Mouse (Mus musculus): Measurements from ENCODE around the gene Shc4. TPM values are rescaled to one million over a fixed set of nuclear protein-coding genes. Genes with fewer than 3 reads are reported as not detected.

The Shc4 gene
- polyA plus RNA-seq, 1 experiment from 2014 or later, result 2.3 TPM

DNA sequence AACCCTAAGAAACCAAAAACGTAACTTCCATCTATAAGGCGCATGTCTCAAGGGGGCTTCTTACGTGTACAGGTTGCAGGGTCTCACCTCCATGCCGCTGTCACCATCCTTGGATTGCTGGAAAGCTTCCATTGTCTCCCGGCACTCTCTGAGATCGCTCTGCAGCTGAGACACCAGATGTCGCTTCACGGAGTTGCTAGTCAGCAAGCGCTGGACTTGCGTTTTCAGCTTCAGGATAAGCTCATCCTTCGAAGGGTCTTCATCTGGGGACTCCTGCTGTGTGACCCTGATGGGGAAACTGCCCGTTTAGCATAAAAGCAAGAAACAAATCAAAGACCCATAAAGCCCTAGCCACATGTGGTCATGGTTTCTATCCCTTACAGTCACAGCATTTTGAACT, 129.2 kb downstream of the Shc4 start:
- Histone ChIP-seq H3K4me3 (ENCODE audit: low read depth, low read length) (no peak overlapping the region), H3K4me2 (replicated peaks; ENCODE audit: low read depth, low read length) (no peak overlapping the region), H3K27ac (ENCODE audit: low read length) (no peak overlapping the region), H3K9me3 (ENCODE audit: control insufficient read depth, low read depth, low read length) (no peaks in the 10 kb centered on the region), H3K27me3 (ENCODE audit: control insufficient read depth, insufficient read depth, low read length) (no peaks in the 10 kb centered on the region), H3K9ac (replicated peaks; ENCODE audit: low read depth, low read length) (no peak overlapping the region), H3K4me1 (ENCODE audit: control insufficient read depth, insufficient read depth, low read length) (no peaks in the 10 kb centered on the region), H3K36me3 (ENCODE audit: control insufficient read depth, insufficient read depth, low read length) (peaks cover 35% of the 10 kb centered on the region)
- WGBS, result 92% methylated on average over 12 of the region's 12 CpGs
- ATAC-seq (ENCODE audit: insufficient number of reproducible peaks, insufficient read depth, low FRiP score, low read depth), result no peak

DNA sequence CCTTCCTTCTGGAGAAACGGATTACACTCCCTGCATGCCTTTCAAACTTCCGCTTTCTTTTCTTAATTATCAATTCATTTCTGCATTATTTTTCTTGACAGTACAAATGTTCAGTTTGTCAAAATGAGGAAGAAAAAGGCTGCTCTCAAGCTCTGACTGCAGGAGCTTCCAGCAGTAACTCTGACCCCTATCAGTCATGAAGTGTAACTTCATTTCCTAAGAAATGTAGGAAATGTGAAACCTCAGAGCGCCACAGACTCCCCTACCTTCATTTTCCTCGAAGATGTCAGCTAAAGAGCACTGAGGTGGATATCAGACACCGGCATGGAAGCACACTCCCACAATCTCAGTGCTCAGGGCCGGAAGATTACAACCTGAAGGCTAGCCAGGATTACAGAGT, 129.9 kb downstream of the Shc4 start:
- H3K4me3 ChIP-seq (ENCODE audit: low read depth, low read length), result no peak overlapping the region
- H3K27ac ChIP-seq (ENCODE audit: low read length), result no peak overlapping the region
- peaks cover 29% of the 10 kb centered on the region for H3K36me3 ChIP-seq (ENCODE audit: control insufficient read depth, insufficient read depth, low read length)
- H3K4me1 ChIP-seq (ENCODE audit: control insufficient read depth, insufficient read depth, low read length), result no peaks in the 10 kb centered on the region
- H3K9ac ChIP-seq (replicated peaks; ENCODE audit: low read depth, low read length), result no peak overlapping the region
- no peak for ATAC-seq (ENCODE audit: insufficient number of reproducible peaks, insufficient read depth, low FRiP score, low read depth)
- H3K9me3 ChIP-seq (ENCODE audit: control insufficient read depth, low read depth, low read length), result no peaks in the 10 kb centered on the region
- WGBS, result 78% methylated on average over 6 of the region's 6 CpGs
- no peaks in the 10 kb centered on the region for H3K27me3 ChIP-seq (ENCODE audit: control insufficient read depth, insufficient read depth, low read length)
- no peak overlapping the region for H3K4me2 ChIP-seq (replicated peaks; ENCODE audit: low read depth, low read length)

DNA sequence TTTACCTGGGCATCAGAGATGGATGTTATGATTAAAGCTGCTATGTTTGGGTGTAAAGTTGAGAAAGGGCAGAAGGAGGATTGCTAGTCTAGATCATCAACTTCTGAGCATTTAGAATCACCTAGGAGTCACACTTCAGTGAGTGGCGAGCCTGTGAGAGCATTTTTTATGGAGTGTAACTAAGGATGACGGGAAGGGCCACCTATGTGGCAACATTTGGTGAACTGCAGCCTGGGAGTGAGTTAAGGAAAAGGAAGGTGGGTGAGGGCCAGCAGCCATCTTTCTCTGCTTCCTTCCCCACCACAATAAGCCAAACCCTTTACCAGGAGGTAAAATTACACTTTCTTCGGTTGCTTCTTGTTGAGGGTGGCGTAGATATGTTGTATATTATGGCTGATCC, 132.1 kb downstream of the Shc4 start:
- no peak overlapping the region for H3K27ac ChIP-seq (ENCODE audit: low read length)
- no peak overlapping the region for H3K4me3 ChIP-seq (ENCODE audit: low read depth, low read length)
- ATAC-seq (ENCODE audit: insufficient number of reproducible peaks, insufficient read depth, low FRiP score, low read depth), result no peak
- H3K36me3 ChIP-seq (ENCODE audit: control insufficient read depth, insufficient read depth, low read length), result peaks cover 39% of the 10 kb centered on the region
- H3K9ac ChIP-seq (replicated peaks; ENCODE audit: low read depth, low read length), result no peak overlapping the region
- H3K9me3 ChIP-seq (ENCODE audit: control insufficient read depth, low read depth, low read length), result no peaks in the 10 kb centered on the region
- no peaks in the 10 kb centered on the region for H3K27me3 ChIP-seq (ENCODE audit: control insufficient read depth, insufficient read depth, low read length)
- 93% methylated on average over 4 of the region's 4 CpGs for WGBS
- no peaks in the 10 kb centered on the region for H3K4me1 ChIP-seq (ENCODE audit: control insufficient read depth, insufficient read depth, low read length)
- H3K4me2 ChIP-seq (replicated peaks; ENCODE audit: low read depth, low read length), result no peak overlapping the region

DNA sequence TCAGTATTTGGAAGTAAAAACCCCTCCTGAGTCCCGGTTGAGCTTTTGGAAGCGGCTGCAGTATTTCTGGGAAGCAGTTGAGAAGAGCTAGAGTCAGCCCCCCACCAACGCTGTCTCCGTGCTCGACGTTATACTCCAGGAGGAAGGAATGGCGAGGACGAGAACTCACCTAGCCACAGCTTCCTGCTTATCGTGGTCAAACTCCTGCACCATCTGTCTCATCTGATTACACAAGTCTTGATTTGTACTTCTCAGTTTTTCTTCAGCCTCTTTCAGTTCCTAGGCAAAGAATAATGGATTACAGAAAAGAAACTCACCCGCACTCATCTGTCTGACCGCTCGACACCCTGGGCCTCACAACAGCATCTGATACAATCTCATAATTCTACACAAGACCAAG, 134.7 kb downstream of the Shc4 start:
- H3K27ac ChIP-seq (ENCODE audit: low read length), result no peak overlapping the region
- H3K4me3 ChIP-seq (ENCODE audit: low read depth, low read length), result no peak overlapping the region
- H3K27me3 ChIP-seq (ENCODE audit: control insufficient read depth, insufficient read depth, low read length), result no peaks in the 10 kb centered on the region
- ATAC-seq (ENCODE audit: insufficient number of reproducible peaks, insufficient read depth, low FRiP score, low read depth), result no peak
- peaks cover 46% of the 10 kb centered on the region for H3K36me3 ChIP-seq (ENCODE audit: control insufficient read depth, insufficient read depth, low read length)
- H3K4me1 ChIP-seq (ENCODE audit: control insufficient read depth, insufficient read depth, low read length), result no peaks in the 10 kb centered on the region
- H3K4me2 ChIP-seq (replicated peaks; ENCODE audit: low read depth, low read length), result no peak overlapping the region
- WGBS, result 91% methylated on average over 12 of the region's 12 CpGs
- H3K9ac ChIP-seq (replicated peaks; ENCODE audit: low read depth, low read length), result no peak overlapping the region
- H3K9me3 ChIP-seq (ENCODE audit: control insufficient read depth, low read depth, low read length), result no peaks in the 10 kb centered on the region

DNA sequence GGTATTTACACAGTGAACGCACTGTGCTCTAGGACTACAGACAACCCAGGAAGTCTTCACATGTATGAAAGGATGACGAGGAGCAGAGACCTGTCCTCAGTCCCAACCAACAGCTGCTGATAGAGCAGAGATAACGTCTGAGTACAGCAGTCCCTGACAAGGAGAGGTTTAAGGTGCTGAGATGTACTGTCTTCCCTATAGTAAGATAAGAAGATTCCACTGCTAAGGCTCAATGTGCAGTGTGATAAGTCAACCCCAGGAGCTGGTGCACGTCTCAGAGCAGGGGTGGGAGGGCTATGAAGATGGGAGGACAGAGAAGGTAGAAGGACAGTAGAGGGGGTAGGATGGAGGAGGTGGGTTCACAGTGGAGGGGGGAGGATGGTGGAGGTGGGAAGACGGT, 142.9 kb downstream of the Shc4 start:
- no peak for ATAC-seq (ENCODE audit: insufficient number of reproducible peaks, insufficient read depth, low FRiP score, low read depth)
- Histone ChIP-seq H3K4me1 (ENCODE audit: control insufficient read depth, insufficient read depth, low read length) (no peaks in the 10 kb centered on the region), H3K4me2 (replicated peaks; ENCODE audit: low read depth, low read length) (no peak overlapping the region), H3K4me3 (ENCODE audit: low read depth, low read length) (no peak overlapping the region), H3K9ac (replicated peaks; ENCODE audit: low read depth, low read length) (no peak overlapping the region), H3K36me3 (ENCODE audit: control insufficient read depth, insufficient read depth, low read length) (peaks cover 52% of the 10 kb centered on the region), H3K9me3 (ENCODE audit: control insufficient read depth, low read depth, low read length) (no peaks in the 10 kb centered on the region), H3K27me3 (ENCODE audit: control insufficient read depth, insufficient read depth, low read length) (no peaks in the 10 kb centered on the region), H3K27ac (ENCODE audit: low read length) (no peak overlapping the region)
- WGBS, result 64% methylated on average over 5 of the region's 5 CpGs

DNA sequence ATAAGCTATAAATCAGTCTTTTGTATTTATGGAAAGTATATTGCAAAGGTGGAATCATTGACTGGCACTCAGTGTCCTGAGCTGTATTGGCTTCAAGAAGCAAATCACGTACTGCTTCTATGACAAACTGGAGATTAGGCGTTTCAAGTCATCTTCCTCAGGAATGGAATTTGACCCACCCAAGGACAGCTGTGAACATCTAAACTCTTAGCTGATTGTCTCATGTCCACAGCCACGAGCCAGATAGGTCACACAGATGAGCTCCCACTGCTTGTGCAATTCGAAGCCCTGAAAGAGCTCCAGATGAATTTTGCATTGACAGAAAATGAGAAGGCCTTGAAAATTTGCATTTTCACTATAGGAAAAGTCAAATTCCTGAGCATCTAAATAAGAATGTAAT, 146.3 kb downstream of the Shc4 start:
- WGBS, result 77% methylated on average over 4 of the region's 4 CpGs
- no peaks in the 10 kb centered on the region for H3K9me3 ChIP-seq (ENCODE audit: control insufficient read depth, low read depth, low read length)
- peaks cover 47% of the 10 kb centered on the region for H3K36me3 ChIP-seq (ENCODE audit: control insufficient read depth, insufficient read depth, low read length)
- H3K27ac ChIP-seq (ENCODE audit: low read length), result no peak overlapping the region
- H3K4me3 ChIP-seq (ENCODE audit: low read depth, low read length), result no peak overlapping the region
- H3K4me1 ChIP-seq (ENCODE audit: control insufficient read depth, insufficient read depth, low read length), result no peaks in the 10 kb centered on the region
- H3K9ac ChIP-seq (replicated peaks; ENCODE audit: low read depth, low read length), result no peak overlapping the region
- H3K4me2 ChIP-seq (replicated peaks; ENCODE audit: low read depth, low read length), result no peak overlapping the region
- H3K27me3 ChIP-seq (ENCODE audit: control insufficient read depth, insufficient read depth, low read length), result no peaks in the 10 kb centered on the region
- ATAC-seq (ENCODE audit: insufficient number of reproducible peaks, insufficient read depth, low FRiP score, low read depth), result no peak

Other genes starting within 250 kb of the Shc4 start
- gene Gm9913, start 219.1 kb downstream of the Shc4 start, polyA plus RNA-seq (2014; fragmentation: Nextera tagmentation; extraction: Ambion mirVana), result 0.39 and 0.66 TPM in 2 replicates
- gene Fbn1, start 216.2 kb downstream of the Shc4 start, polyA plus RNA-seq (2014; fragmentation: Nextera tagmentation; extraction: Ambion mirVana), result 56.3 and 58.2 TPM in 2 replicates
- 7.0 and 7.4 TPM in 2 replicates for gene Cep152, start 99.0 kb downstream of the Shc4 start, polyA plus RNA-seq (2014; fragmentation: Nextera tagmentation; extraction: Ambion mirVana)
- gene Eid1, start 51.1 kb downstream of the Shc4 start, polyA plus RNA-seq (2014; fragmentation: Nextera tagmentation; extraction: Ambion mirVana), result 196 and 208 TPM in 2 replicates
- 25.3 and 26.9 TPM in 2 replicates for gene Secisbp2l, start 58.7 kb upstream of the Shc4 start, polyA plus RNA-seq (2014; fragmentation: Nextera tagmentation; extraction: Ambion mirVana)
- 42.6 and 46.2 TPM in 2 replicates for gene Galk2, start 135.0 kb upstream of the Shc4 start, polyA plus RNA-seq (2014; fragmentation: Nextera tagmentation; extraction: Ambion mirVana)
- gene Cops2, start 135.0 kb upstream of the Shc4 start, polyA plus RNA-seq (2014; fragmentation: Nextera tagmentation; extraction: Ambion mirVana), result 81.3 and 83.0 TPM in 2 replicates

Data from stomach, embryonic 14.5 days (tissue).